In genomic region chr3:84355930-84356689, GRCm38 (mm10) we compare ENCODE assay signal across 8 mouse cellular contexts. TPM values are rescaled to one million over a fixed set of nuclear protein-coding genes. Genes with fewer than 3 reads are reported as not detected.
A peak's percentile ranks its signal among the peaks of the same experiment; 100 is the strongest.
DNase-seq lines count a peak whose midpoint lies in the region; ATAC-seq and TF ChIP-seq lines count a peak whose summit lies in the region.
"Had no signal": no experiment of that assay in that cellular context is flagged by ENCODE, and none has a peak within 500 bp of the region (broad histone marks: within the 10 kb centered on the region; RNA-seq: fewer than 3 reads in every experiment).

No protein-coding gene starts in this region.

- H3K9me3 ChIP-seq in liver, postnatal 0 days (ENCODE audit: low read length) = no peaks in the 10 kb centered on the region
- no peaks in the 10 kb centered on the region for H3K9me3 ChIP-seq in stomach, embryonic 14.5 days (ENCODE audit: control insufficient read depth, low read depth, low read length)

- H3K4me2 ChIP-seq in liver, postnatal 0 days (ENCODE audit: low read depth, low read length) = peak overlapping the region; percentile 43; the same call in 1 of the 2 replicates
- no peak overlapping the region for H3K4me2 ChIP-seq in stomach, embryonic 14.5 days (replicated peaks; ENCODE audit: low read depth, low read length)

- no peak for TF ChIP-seq CTCF in thymus, adult 2 months (IDR thresholded peaks at IDR 0.05; ENCODE audit: borderline replicate concordance, control insufficient read depth, extremely low read depth, insufficient read depth, low read length, poor library complexity)
- peak; percentile 17; the same call in 1 of the 2 replicates for TF ChIP-seq CTCF in bone marrow, adult 2 months (IDR thresholded peaks at IDR 0.05; ENCODE audit: control insufficient read depth, insufficient read depth, low read length)
- TF ChIP-seq CTCF in kidney, adult 2 months (conservative IDR thresholded peaks at IDR 0.05; ENCODE audit: insufficient read depth, insufficient read length, low read depth, low read length) = peak; percentile 32
- TF ChIP-seq CTCF in liver, postnatal 0 days (IDR thresholded peaks at IDR 0.05; ENCODE audit: low read depth) = peak; percentile 58

- TF ChIP-seq POLR2A in thymus, adult 2 months (IDR thresholded peaks at IDR 0.05; ENCODE audit: control insufficient read depth, extremely low read depth, insufficient read depth, low read length, poor library complexity) = no peak
- TF ChIP-seq POLR2A in bone marrow, adult 2 months (IDR thresholded peaks at IDR 0.05; ENCODE audit: borderline replicate concordance, control insufficient read depth, low read depth, low read length) = no peak
- TF ChIP-seq POLR2A in kidney, adult 2 months (IDR thresholded peaks at IDR 0.05; ENCODE audit: low read depth, low read length) = no peak

- no peaks in the 10 kb centered on the region for H3K36me3 ChIP-seq in thymus, adult 2 months (ENCODE audit: control insufficient read depth, insufficient read depth, low read length)
- H3K36me3 ChIP-seq in kidney, adult 2 months (ENCODE audit: control insufficient read depth, insufficient read depth, low read length) = no peaks in the 10 kb centered on the region
- no peaks in the 10 kb centered on the region for H3K36me3 ChIP-seq in liver, postnatal 0 days (replicated peaks; ENCODE audit: insufficient read depth, low read length)
- H3K36me3 ChIP-seq in stomach, embryonic 14.5 days (ENCODE audit: control insufficient read depth, insufficient read depth, low read length) = no peaks in the 10 kb centered on the region

- no peak overlapping the region for H3K27ac ChIP-seq in thymus, adult 2 months (ENCODE audit: control insufficient read depth, insufficient read depth, low read length)
- H3K27ac ChIP-seq in bone marrow, adult 2 months (ENCODE audit: control insufficient read depth, insufficient read depth, low read depth, low read length, poor library complexity) = no peak overlapping the region
- no peak overlapping the region for H3K27ac ChIP-seq in kidney, adult 2 months (ENCODE audit: insufficient read depth, low read depth, low read length)
- no peak overlapping the region for H3K27ac ChIP-seq in liver, postnatal 0 days (ENCODE audit: low read depth)
- H3K27ac ChIP-seq in stomach, embryonic 14.5 days (ENCODE audit: low read length) = no peak overlapping the region

- no peak overlapping the region for H3K9ac ChIP-seq in liver, postnatal 0 days (replicated peaks)
- no peak overlapping the region for H3K9ac ChIP-seq in stomach, embryonic 14.5 days (replicated peaks; ENCODE audit: low read depth, low read length)

- H3K4me3 ChIP-seq in thymus, adult 2 months (ENCODE audit: control insufficient read depth, insufficient read depth, low read length) = no peak overlapping the region
- H3K4me3 ChIP-seq in bone marrow, adult 2 months (replicated peaks; ENCODE audit: control insufficient read depth, low read depth, low read length) = no peak overlapping the region
- H3K4me3 ChIP-seq in kidney, adult 2 months (ENCODE audit: insufficient read depth, low read depth, low read length) = no peak overlapping the region
- no peak overlapping the region for H3K4me3 ChIP-seq in liver, postnatal 0 days (ENCODE audit: low read depth, low read length)
- no peak overlapping the region for H3K4me3 ChIP-seq in stomach, embryonic 14.5 days (ENCODE audit: low read depth, low read length)
- H3K4me3 ChIP-seq: myocyte had no signal

- ATAC-seq in liver, postnatal 0 days = peak; percentile 87
- ATAC-seq in stomach, embryonic 14.5 days (ENCODE audit: insufficient number of reproducible peaks, insufficient read depth, low FRiP score, low read depth) = 0 out of 2 replicates have a peak, but pooled peaks have one; percentile 58

- no peaks in the 10 kb centered on the region for H3K4me1 ChIP-seq in thymus, adult 2 months (replicated peaks; ENCODE audit: control insufficient read depth, insufficient read depth, low read length)
- H3K4me1 ChIP-seq in bone marrow, adult 2 months (ENCODE audit: control insufficient read depth, insufficient read depth, low read length) = peaks cover 3% of the 10 kb centered on the region
- no peaks in the 10 kb centered on the region for H3K4me1 ChIP-seq in kidney, adult 2 months (ENCODE audit: control insufficient read depth, insufficient read depth, low read length)
- peaks cover 4% of the 10 kb centered on the region; the same call in 1 of the 2 replicates for H3K4me1 ChIP-seq in liver, postnatal 0 days (ENCODE audit: insufficient read depth)
- H3K4me1 ChIP-seq in stomach, embryonic 14.5 days (ENCODE audit: control insufficient read depth, insufficient read depth, low read length) = no peaks in the 10 kb centered on the region

- peak; percentile 39 for DNase-seq in thymus, adult 2 months
- DNase-seq in thymus, adult 18-20 months = no peak
- DNase-seq in gastrocnemius, postnatal 36 days = peak; percentile 73 to 79
- peak; percentile 77 for DNase-seq in kidney, adult 2 months
- DNase-seq in liver, postnatal 0 days = peak; percentile 80

- H3K27me3 ChIP-seq in thymus, adult 2 months (ENCODE audit: control insufficient read depth, insufficient read depth, low read length) = no peaks in the 10 kb centered on the region
- no peaks in the 10 kb centered on the region for H3K27me3 ChIP-seq in kidney, adult 2 months (replicated peaks; ENCODE audit: control insufficient read depth, insufficient read depth, low read length)
- H3K27me3 ChIP-seq in liver, postnatal 0 days (ENCODE audit: insufficient read depth, low read length) = no peaks in the 10 kb centered on the region
- H3K27me3 ChIP-seq in stomach, embryonic 14.5 days (ENCODE audit: control insufficient read depth, insufficient read depth, low read length) = no peaks in the 10 kb centered on the region

- intact Hi-C loops in gastrocnemius, postnatal 36 days (cut with DNase I) = no loop called here

- 46% methylated on average over 12 of the region's 12 CpGs for WGBS in thymus, adult 2 months
- 22% methylated on average over 12 of the region's 12 CpGs for whole genome bisulfite sequencing in bone marrow, adult 2 months
- 49% methylated on average over 12 of the region's 12 CpGs for WGBS in kidney, adult 2 months
- WGBS in liver, postnatal 0 days (ENCODE audit: insufficient replicate concordance) = 39% methylated on average over 12 of the region's 12 CpGs
- WGBS in stomach, embryonic 14.5 days = 51% methylated on average over 12 of the region's 12 CpGs

- TF ChIP-seq EP300 in liver, postnatal 0 days (IDR thresholded peaks at IDR 0.05; ENCODE audit: low read depth) = no peak

RNA-seq across cellular contexts. Expression of gene Trim2, which starts 49.4 kb away (rescaled TPM):
- 2.9 and 4.2 TPM in 2 replicates for polyA plus RNA-seq in thymus, adult 2 months (2012; rRNA removed)
- polyA plus RNA-seq in bone marrow, adult 2 months (2011; ENCODE audit: insufficient read depth, insufficient read length, low replicate concordance, missing spikeins) = 2.8 and 10.2 TPM in 2 replicates
- total RNA-seq in gastrocnemius, postnatal 36 days (2021) = 1 to 10 TPM; 2.7 to 3.3 TPM
- 44.5 and 49.2 TPM in 2 replicates for polyA plus RNA-seq in kidney, adult 2 months (2012; rRNA removed)
- polyA plus RNA-seq in liver, postnatal 0 days (2015; fragmentation: Nextera tagmentation; extraction: Ambion mirVana) = 2.7 and 2.9 TPM in 2 replicates
- polyA plus RNA-seq in stomach, embryonic 14.5 days (2014; fragmentation: Nextera tagmentation; extraction: Ambion mirVana) = 37.1 and 38.0 TPM in 2 replicates

Comparison
In these comparisons a context has a peak if more than half of its experiments do, and no peak if none do; other contexts are left out.
1. DNase-seq: peak in thymus, adult 2 months (single experiment), gastrocnemius, postnatal 36 days (2 of 2), kidney, adult 2 months (single experiment) and liver, postnatal 0 days (single experiment); none in thymus, adult 18-20 months (0 of 2).